Mouse (Mus musculus) embryo, embryonic 10 days (tissue): Measurements from ENCODE around the gene Dtnbp1.

Experiments
- DNase-seq: peaks from one replicate; pipeline ENCODE4 v3.0.0-alpha.2; 2015; ENCODE audit warnings: low spot score

Dtnbp1 gene

GRCm38 (mm10) chr13:44948320-44949250, 53.4 kb downstream of the Dtnbp1 start:
- no peak for DNase-seq

GRCm38 (mm10) chr13:44946880-44947635, 54.9 kb downstream of the Dtnbp1 start:
- DNase-seq: no peak

GRCm38 (mm10) chr13:44943618-44944017, 58.3 kb downstream of the Dtnbp1 start:
- no peak for DNase-seq

- no peak for DNase-seq
Observed at GRCm38 (mm10) chr13:44939326-44940035, 62.5 kb downstream of the Dtnbp1 start.

- no peak for DNase-seq
Observed at GRCm38 (mm10) chr13:44937681-44938080, 64.3 kb downstream of the Dtnbp1 start.

GRCm38 (mm10) chr13:44933575-44933974, 68.4 kb downstream of the Dtnbp1 start:
- no peak for DNase-seq

GRCm38 (mm10) chr13:44932307-44933264, 69.4 kb downstream of the Dtnbp1 start:
- peak; percentile 34 for DNase-seq

GRCm38 (mm10) chr13:44926311-44926710, 75.6 kb downstream of the Dtnbp1 start:
- no peak for DNase-seq

- no peak for DNase-seq
Observed at GRCm38 (mm10) chr13:44925173-44925572, 76.8 kb downstream of the Dtnbp1 start.

GRCm38 (mm10) chr13:44924042-44924441, 77.9 kb downstream of the Dtnbp1 start:
- no peak for DNase-seq

- DNase-seq: no peak
Observed at GRCm38 (mm10) chr13:44921721-44922120, 80.2 kb downstream of the Dtnbp1 start.

GRCm38 (mm10) chr13:44921095-44921494, 80.9 kb downstream of the Dtnbp1 start:
- DNase-seq: no peak

- DNase-seq: no peak
Observed at GRCm38 (mm10) chr13:44918269-44918668, 83.7 kb downstream of the Dtnbp1 start.

GRCm38 (mm10) chr13:44917202-44917601, 84.7 kb downstream of the Dtnbp1 start:
- no peak for DNase-seq

GRCm38 (mm10) chr13:44915945-44916344, 86.0 kb downstream of the Dtnbp1 start:
- peak; percentile 46 for DNase-seq

GRCm38 (mm10) chr13:44915382-44915781, 86.6 kb downstream of the Dtnbp1 start:
- no peak for DNase-seq

- peak; percentile 62 for DNase-seq
Observed at GRCm38 (mm10) chr13:44913560-44913959, 88.4 kb downstream of the Dtnbp1 start.

- DNase-seq: no peak
Observed at GRCm38 (mm10) chr13:44912851-44913250, 89.1 kb downstream of the Dtnbp1 start.

- DNase-seq: peak; percentile 21
Observed at GRCm38 (mm10) chr13:44908790-44909189, 93.2 kb downstream of the Dtnbp1 start.

- DNase-seq: no peak
Observed at GRCm38 (mm10) chr13:44907702-44908101, 94.2 kb downstream of the Dtnbp1 start.

GRCm38 (mm10) chr13:44906141-44906540, 95.8 kb downstream of the Dtnbp1 start:
- DNase-seq: no peak
